Comparison of ENCODE assay signal across 9 mouse cellular contexts in the genomic region with DNA sequence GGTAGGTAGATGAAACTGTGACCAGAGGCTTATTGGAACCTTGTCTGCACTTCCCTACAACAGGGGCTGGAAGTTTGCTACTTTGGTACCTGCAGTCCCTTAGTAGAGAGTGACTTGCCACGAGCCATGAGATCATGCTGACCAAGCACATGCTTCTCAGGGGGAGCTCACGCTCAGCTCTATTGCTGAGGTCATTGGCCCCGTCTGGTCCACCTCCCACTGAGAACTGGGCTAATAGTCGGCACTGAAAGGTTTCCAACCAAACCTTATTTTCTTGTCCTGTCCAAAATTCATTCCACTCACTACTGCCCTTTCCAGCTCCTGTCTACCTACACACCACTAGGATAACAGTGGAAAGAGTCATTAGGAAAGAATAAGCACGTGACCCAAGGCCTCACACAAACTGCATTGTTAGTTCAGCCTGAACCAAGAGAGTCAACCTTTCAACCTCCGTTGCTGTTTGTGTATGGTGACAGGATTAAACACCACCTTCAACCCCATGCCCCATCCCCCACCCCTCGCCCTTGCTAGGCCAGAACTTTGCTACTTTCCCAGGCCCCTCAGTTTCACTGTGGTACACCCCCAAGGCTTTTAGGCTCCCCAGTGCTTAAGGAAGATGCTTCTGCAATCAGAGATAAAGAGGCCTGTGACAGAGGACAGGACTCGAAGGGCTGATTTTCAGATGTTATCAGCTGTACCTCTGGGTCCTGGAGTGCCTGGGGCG. TPM values are rescaled to one million over a fixed set of nuclear protein-coding genes. Genes with fewer than 3 reads are reported as not detected.
DNase-seq lines count a peak whose midpoint lies in the region; ATAC-seq and TF ChIP-seq lines count a peak whose summit lies in the region.
"Had no signal": no experiment of that assay in that cellular context is flagged by ENCODE, and none has a peak within 500 bp of the region (broad histone marks: within the 10 kb centered on the region; RNA-seq: fewer than 3 reads in every experiment).

No protein-coding gene starts in this region.

- peak; percentile 72 for ATAC-seq in liver, embryonic 14.5 days (ENCODE audit: insufficient read depth)
- ATAC-seq: forebrain, embryonic 16.5 days had no signal

- peak overlapping the region; percentile 28 for H3K4me2 ChIP-seq in liver, embryonic 14.5 days (ENCODE audit: low read depth)
- H3K4me2 ChIP-seq: limb, embryonic 13.5 days had no signal

- TF ChIP-seq POLR2A in ES-Bruce4 (IDR thresholded peaks at IDR 0.05; ENCODE audit: insufficient read depth, low read length), result no peak

- intact Hi-C loops in gastrocnemius, postnatal 36 days (cut with DNase I), result no loop called here
- intact Hi-C loops in left cerebral cortex, postnatal 25 days (cut with DNase I), result no loop called here

- no peak for TF ChIP-seq CTCF in E14TG2a.4 (conservative IDR thresholded peaks at IDR 0.05; ENCODE audit: low read length)
- no peak for TF ChIP-seq CTCF in ES-Bruce4 (IDR thresholded peaks at IDR 0.05; ENCODE audit: low read depth, low read length)
- no peak for TF ChIP-seq CTCF in liver, embryonic 14.5 days (IDR thresholded peaks at IDR 0.05; ENCODE audit: low read depth)

- no peaks in the 10 kb centered on the region for H3K9me3 ChIP-seq in E14TG2a.4 (ENCODE audit: low read length)
- H3K9me3 ChIP-seq in ES-Bruce4 (replicated peaks; ENCODE audit: control insufficient read depth, insufficient read depth, low read length, poor library complexity, severe bottlenecking), result no peaks in the 10 kb centered on the region
- H3K9me3 ChIP-seq in liver, embryonic 14.5 days (ENCODE audit: control insufficient read depth, low read length), result no peaks in the 10 kb centered on the region
- H3K9me3 ChIP-seq: limb, embryonic 13.5 days had no signal

- H3K27me3 ChIP-seq in E14TG2a.4 (ENCODE audit: insufficient read depth, low read length), result no peaks in the 10 kb centered on the region
- H3K27me3 ChIP-seq in ES-Bruce4 (ENCODE audit: control insufficient read depth, insufficient read depth, low read length, poor library complexity, severe bottlenecking), result no peaks in the 10 kb centered on the region
- no peaks in the 10 kb centered on the region for H3K27me3 ChIP-seq in liver, embryonic 14.5 days (ENCODE audit: control insufficient read depth, insufficient read depth, low read length)
- H3K27me3 ChIP-seq: limb, embryonic 13.5 days had no signal

- H3K9ac ChIP-seq in ES-Bruce4 (ENCODE audit: low read depth, poor library complexity, severe bottlenecking), result peak overlapping the region; percentile 44; the same call in 1 of the 2 replicates
- no peak overlapping the region for H3K9ac ChIP-seq in liver, embryonic 14.5 days (replicated peaks)
- H3K9ac ChIP-seq: limb, embryonic 13.5 days had no signal

- TF ChIP-seq EP300 in ES-Bruce4 (IDR thresholded peaks at IDR 0.05; ENCODE audit: insufficient read depth, low read depth, low read length), result no peak
- 0 out of 2 replicates have a peak, but pooled peaks have one; percentile 16 for TF ChIP-seq EP300 in liver, embryonic 14.5 days (IDR thresholded peaks at IDR 0.05; ENCODE audit: low read depth)

- H3K4me1 ChIP-seq in E14TG2a.4 (replicated peaks; ENCODE audit: low read depth, low read length) (peaks cover 90% of the 10 kb centered on the region), ES-Bruce4 (ENCODE audit: control insufficient read depth, insufficient read depth, low read length) (peaks cover 8% of the 10 kb centered on the region)
- H3K4me1 ChIP-seq in liver, embryonic 14.5 days (replicated peaks; ENCODE audit: control insufficient read depth in 2 of 2, insufficient read depth in 2 of 2, low read length in 1 of 2), result peaks cover 19 to 39% of the 10 kb centered on the region in 2 experiments
- H3K4me1 ChIP-seq: limb, embryonic 13.5 days had no signal

- H3K27ac ChIP-seq in ES-Bruce4 (ENCODE audit: insufficient read depth, low read length), result peak overlapping the region; percentile 92
- H3K27ac ChIP-seq in liver, embryonic 14.5 days, result peak overlapping the region; percentile 31
- H3K27ac ChIP-seq: limb, embryonic 13.5 days had no signal

- 28% methylated on average over 9 of the region's 9 CpGs for WGBS in liver, embryonic 14.5 days (ENCODE audit: insufficient replicate concordance)

- peak; percentile 60 for DNase-seq in kidney, adult 18-20 months
- DNase-seq in liver, embryonic 14.5 days (ENCODE audit: low read depth in 3 of 3, low spot score in 3 of 3), result peak in 1 of 3 experiments; percentile 40
- no peak for DNase-seq in urinary bladder, postnatal 14 days (ENCODE audit: low spot score)
- no peak for DNase-seq in gastrocnemius, postnatal 36 days
- DNase-seq in left cerebral cortex, postnatal 25 days (ENCODE audit: low spot score in 2 of 2), result no peak

- H3K36me3 ChIP-seq in E14TG2a.4 (ENCODE audit: insufficient read depth, low read length), result peaks cover 17% of the 10 kb centered on the region
- peaks cover 4% of the 10 kb centered on the region; the same call in 1 of the 2 replicates for H3K36me3 ChIP-seq in ES-Bruce4 (ENCODE audit: control insufficient read depth, insufficient read depth, low read length, poor library complexity, severe bottlenecking)
- no peaks in the 10 kb centered on the region for H3K36me3 ChIP-seq in liver, embryonic 14.5 days (replicated peaks; ENCODE audit: control insufficient read depth, insufficient read depth, low read depth)

- peak overlapping the region; percentile 39; the same call in 1 of the 2 replicates for H3K4me3 ChIP-seq in E14TG2a.4 (replicated peaks; ENCODE audit: low read length)
- H3K4me3 ChIP-seq in ES-Bruce4 (ENCODE audit: low read depth, low read length), result no peak overlapping the region
- no peak overlapping the region for H3K4me3 ChIP-seq in liver, embryonic 14.5 days (ENCODE audit: insufficient read depth in 1 of 2, low read depth in 2 of 2, low read length in 2 of 2)
- H3K4me3 ChIP-seq: limb, embryonic 13.5 days had no signal

RNA-seq across cellular contexts. Expression of a gene that starts 11.4 kb away (rescaled TPM):
- 665 and 675 TPM in 2 replicates for polyA plus RNA-seq in ES-Bruce4 (2011; ENCODE audit: insufficient read depth, insufficient read length, low read depth, missing spikeins)
- polyA plus RNA-seq in liver, embryonic 14.5 days (2012; rRNA removed), result 20.5 and 27.9 TPM in 2 replicates
- 30.3 and 34.5 TPM in 2 replicates for polyA plus RNA-seq in liver, embryonic 14.5 days (2014; fragmentation: Nextera tagmentation; extraction: Ambion mirVana)
- total RNA-seq in gastrocnemius, postnatal 36 days (2021), result 100 to 1,000 TPM; 162 to 172 TPM
- total RNA-seq in left cerebral cortex, postnatal 25 days (2021), result 100 to 1,000 TPM; 194 to 196 TPM

RNA-seq across cellular contexts. Expression of a gene that starts 12.0 kb away (rescaled TPM):
- polyA plus RNA-seq in ES-Bruce4 (2011; ENCODE audit: insufficient read depth, insufficient read length, low read depth, missing spikeins), result 11.1 and 13.5 TPM in 2 replicates
- 3.9 and 4.0 TPM in 2 replicates for polyA plus RNA-seq in liver, embryonic 14.5 days (2012; rRNA removed)
- polyA plus RNA-seq in liver, embryonic 14.5 days (2014; fragmentation: Nextera tagmentation; extraction: Ambion mirVana), result 9.0 TPM in 2 replicates
- 1 to 10 TPM; 1.5 to 2.5 TPM for total RNA-seq in gastrocnemius, postnatal 36 days (2021)
- total RNA-seq in left cerebral cortex, postnatal 25 days (2021), result 1 to 10 TPM; 2.2 to 2.5 TPM
